Mouse (Mus musculus): ENCODE data around the gene Lmx1a.

DNA sequence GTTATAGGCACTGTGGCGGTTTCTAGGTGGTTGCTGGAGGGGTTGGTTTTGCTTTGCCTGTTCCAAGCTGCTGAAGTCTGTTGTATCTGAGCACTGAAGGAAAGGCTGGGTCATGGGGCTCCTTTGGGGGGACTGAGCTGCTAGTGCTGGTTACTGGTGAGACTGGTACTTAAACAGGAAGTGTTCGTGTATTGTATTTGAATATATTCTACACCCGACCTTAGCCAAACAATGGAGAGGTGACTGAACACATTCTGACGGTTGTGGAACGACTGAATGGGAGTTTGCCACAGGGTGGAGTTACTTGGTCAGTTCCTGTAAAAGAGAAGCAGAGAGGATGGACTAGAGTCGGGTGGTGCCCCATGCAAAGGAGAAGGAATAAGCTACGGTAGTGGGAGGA, 115.8 kb downstream of the Lmx1a start:
- TF ChIP-seq POLR2A (IDR thresholded peaks at IDR 0.05; ENCODE audit: insufficient read length, low read depth) (no peak), MAX (IDR thresholded peaks at IDR 0.05; ENCODE audit: low read depth) (no peak), E2F4 (IDR thresholded peaks at IDR 0.05; ENCODE audit: insufficient read depth) (no peak), MYOG (IDR thresholded peaks at IDR 0.05; ENCODE audit: control insufficient read depth in 1 of 3, insufficient read depth in 1 of 3, insufficient read length in 2 of 3, low read depth in 2 of 3) (no peak), POLR2AphosphoS2 (IDR thresholded peaks at IDR 0.05; ENCODE audit: insufficient read length, low read depth) (no peak), MYOD1 (IDR thresholded peaks at IDR 0.05; ENCODE audit: control insufficient read depth in 1 of 3, insufficient read length in 2 of 3, low read depth in 2 of 3) (no peak), SRF (IDR thresholded peaks at IDR 0.05; ENCODE audit: control insufficient read depth, insufficient read length, low read depth) (no peak), REST (IDR thresholded peaks at IDR 0.05; ENCODE audit: insufficient read depth, insufficient read length) (no peak), TCF12 (IDR thresholded peaks at IDR 0.05; ENCODE audit: insufficient read depth, poor library complexity, severe bottlenecking) (no peak)
